Mouse (Mus musculus) heart, postnatal 0 days (tissue): Measurements from ENCODE around the gene Bbs1.

Source experiments
- CTCF ChIP-seq: IDR thresholded peaks from 2 replicates; pipeline ENCODE4 v1.5.1; 2016; ENCODE audit warnings: antibody characterized with exemption, control low read depth, low read depth
- EP300 ChIP-seq: IDR thresholded peaks from 2 replicates; pipeline ENCODE4 v1.6.1; 2016; ENCODE audit warnings: antibody characterized with exemption, low read depth

DNA sequence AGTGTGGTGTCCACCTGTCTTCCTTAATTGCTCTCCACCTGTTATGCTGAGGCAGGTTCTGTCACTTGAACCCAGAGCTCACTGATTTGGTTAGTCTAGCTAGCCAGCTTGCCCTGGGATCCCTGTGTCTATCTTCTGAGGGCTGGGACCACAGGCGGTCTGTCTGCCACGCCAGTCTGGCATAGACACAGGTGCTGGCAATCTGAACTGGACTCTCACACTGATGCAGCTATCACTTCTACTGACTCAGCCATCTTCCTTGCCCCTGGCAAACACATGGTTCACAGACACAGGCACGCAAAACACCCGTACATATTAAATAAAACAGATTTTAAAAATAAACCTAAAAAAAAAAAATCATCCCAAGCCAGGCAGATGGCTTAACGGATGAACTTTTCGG, 69.4 kb downstream of the Bbs1 start:
- no peak for TF ChIP-seq CTCF
- TF ChIP-seq EP300, result no peak
